Mouse (Mus musculus) heart, embryonic 11.5 days (tissue): Measurements from ENCODE around the gene Kat5. TPM values are rescaled to one million over a fixed set of nuclear protein-coding genes. Genes with fewer than 3 reads are reported as not detected.

ENCODE experiments used
- ATAC-seq: fragments of 200-750 bp; cut with Nextera tagmentation; replicated peaks from 2 replicates; pipeline ENCODE4 v1.8.0; 2017; ENCODE audit warnings: moderate library complexity; ENCODE audit not compliant: insufficient number of reproducible peaks, low FRiP score, low TSS enrichment
- H3K27ac ChIP-seq: fragments of 300-500 bp; sonication (generic); 2 replicates; pipeline ENCODE4 v1.5.1; 2014; ENCODE audit warnings: mild to moderate bottlenecking, low read depth, low read length
- H3K27me3 ChIP-seq: fragments of 300-500 bp; sonication (generic); 2 replicates; pipeline ENCODE4 v1.6.1; 2014; ENCODE audit warnings: mild to moderate bottlenecking, low read length, mixed read lengths; ENCODE audit not compliant: control insufficient read depth, insufficient read depth
- H3K36me3 ChIP-seq: fragments of 300-500 bp; sonication (generic); 2 replicates; pipeline ENCODE4 v1.6.1; 2014; ENCODE audit warnings: mild to moderate bottlenecking, low read length, moderate library complexity, mixed read lengths; ENCODE audit not compliant: control insufficient read depth, insufficient read depth
- H3K4me1 ChIP-seq: fragments of 300-500 bp; sonication (generic); 2 replicates; pipeline ENCODE4 v1.6.1; 2014; ENCODE audit warnings: low read length; ENCODE audit not compliant: control insufficient read depth, insufficient read depth
- H3K4me2 ChIP-seq: fragments of 300-500 bp; sonication (generic); 2 replicates; pipeline ENCODE4 v1.6.1; 2014; ENCODE audit warnings: mild to moderate bottlenecking, moderate library complexity
- H3K4me3 ChIP-seq: fragments of 300-500 bp; sonication (generic); 2 replicates; pipeline ENCODE4 v1.5.1; 2014; ENCODE audit warnings: low read depth, low read length
- H3K9ac ChIP-seq: fragments of 300-500 bp; sonication (generic); 2 replicates; pipeline ENCODE4 v1.6.1; 2014; ENCODE audit warnings: mild to moderate bottlenecking, low read depth, low read length, moderate library complexity
- H3K9me3 ChIP-seq: fragments of 300-500 bp; sonication (generic); replicated peaks from 2 replicates; pipeline ENCODE4 v1.6.1; 2016; ENCODE audit warnings: low read length; ENCODE audit not compliant: control insufficient read depth
- WGBS: fragments of 180-500 bp; shearing (Covaris S2); extraction: QIAGEN DNeasy Blood & Tissue Kit; methylation state at CpG from one replicate; pipeline ENCODE4 v1.1.7; 2014; ENCODE audit not compliant: insufficient replicate concordance; 5-methylcytosine and 5-hydroxymethylcytosine counted together
- polyA plus RNA-seq: library from polyadenylated mRNA; unstranded; fragments of >200 nt; fragmentation: Nextera tagmentation; extraction: Ambion mirVana; gene quantifications from 2 replicates; pipeline ENCODE4 v1.2.1, GENCODE M21; 2014

Kat5 gene
- polyA plus RNA-seq, 1 experiment from 2014 or later: 23.4 TPM

GRCm38 (mm10) chr19:5570353-5571246, 39.4 kb downstream of the Kat5 start:
- H3K9me3 ChIP-seq: no peaks in the 10 kb centered on the region
- ATAC-seq: no peak
- H3K4me3 ChIP-seq: no peak overlapping the region
- H3K36me3 ChIP-seq: peaks cover 2% of the 10 kb centered on the region; the same call in 1 of the 2 replicates
- no peak overlapping the region for H3K9ac ChIP-seq
- H3K4me2 ChIP-seq: no peak overlapping the region
- WGBS: 82% methylated on average over 32 of the region's 32 CpGs
- H3K27ac ChIP-seq: no peak overlapping the region
- peaks cover 5% of the 10 kb centered on the region; the same call in 1 of the 2 replicates for H3K4me1 ChIP-seq
- peaks cover 17% of the 10 kb centered on the region for H3K27me3 ChIP-seq

GRCm38 (mm10) chr19:5569521-5569920, 40.5 kb downstream of the Kat5 start:
- no peak for ATAC-seq
- H3K4me3 ChIP-seq: no peak overlapping the region; the same call in 1 of the 2 replicates

GRCm38 (mm10) chr19:5568470-5569140, 41.4 kb downstream of the Kat5 start:
- 0 out of 2 replicates have a peak, but pooled peaks have one; percentile 29 for ATAC-seq
- no peaks in the 10 kb centered on the region for H3K9me3 ChIP-seq
- 11% methylated on average over 27 of the region's 27 CpGs for WGBS
- H3K4me1 ChIP-seq: peaks cover 5% of the 10 kb centered on the region; the same call in 1 of the 2 replicates
- peaks cover 32% of the 10 kb centered on the region for H3K27me3 ChIP-seq
- H3K36me3 ChIP-seq: peaks cover 2% of the 10 kb centered on the region; the same call in 1 of the 2 replicates
- H3K4me2 ChIP-seq: peak overlapping the region; percentile 96
- peak overlapping the region; percentile 80; the same call in 1 of the 2 replicates for H3K9ac ChIP-seq
- H3K4me3 ChIP-seq: peak overlapping the region; percentile 75
- no peak overlapping the region for H3K27ac ChIP-seq

More at GRCm38 (mm10) chr19:5569521-5569920, 40.5 kb downstream of the Kat5 start:
- Histone ChIP-seq H3K4me1 (peaks cover 5% of the 10 kb centered on the region; the same call in 1 of the 2 replicates), H3K9ac (no peak overlapping the region), H3K36me3 (peaks cover 2% of the 10 kb centered on the region; the same call in 1 of the 2 replicates), H3K27me3 (peaks cover 23% of the 10 kb centered on the region), H3K27ac (no peak overlapping the region), H3K4me2 (no peak overlapping the region), H3K9me3 (no peaks in the 10 kb centered on the region)
- WGBS: 81% methylated on average over 10 of the region's 10 CpGs

DNA sequence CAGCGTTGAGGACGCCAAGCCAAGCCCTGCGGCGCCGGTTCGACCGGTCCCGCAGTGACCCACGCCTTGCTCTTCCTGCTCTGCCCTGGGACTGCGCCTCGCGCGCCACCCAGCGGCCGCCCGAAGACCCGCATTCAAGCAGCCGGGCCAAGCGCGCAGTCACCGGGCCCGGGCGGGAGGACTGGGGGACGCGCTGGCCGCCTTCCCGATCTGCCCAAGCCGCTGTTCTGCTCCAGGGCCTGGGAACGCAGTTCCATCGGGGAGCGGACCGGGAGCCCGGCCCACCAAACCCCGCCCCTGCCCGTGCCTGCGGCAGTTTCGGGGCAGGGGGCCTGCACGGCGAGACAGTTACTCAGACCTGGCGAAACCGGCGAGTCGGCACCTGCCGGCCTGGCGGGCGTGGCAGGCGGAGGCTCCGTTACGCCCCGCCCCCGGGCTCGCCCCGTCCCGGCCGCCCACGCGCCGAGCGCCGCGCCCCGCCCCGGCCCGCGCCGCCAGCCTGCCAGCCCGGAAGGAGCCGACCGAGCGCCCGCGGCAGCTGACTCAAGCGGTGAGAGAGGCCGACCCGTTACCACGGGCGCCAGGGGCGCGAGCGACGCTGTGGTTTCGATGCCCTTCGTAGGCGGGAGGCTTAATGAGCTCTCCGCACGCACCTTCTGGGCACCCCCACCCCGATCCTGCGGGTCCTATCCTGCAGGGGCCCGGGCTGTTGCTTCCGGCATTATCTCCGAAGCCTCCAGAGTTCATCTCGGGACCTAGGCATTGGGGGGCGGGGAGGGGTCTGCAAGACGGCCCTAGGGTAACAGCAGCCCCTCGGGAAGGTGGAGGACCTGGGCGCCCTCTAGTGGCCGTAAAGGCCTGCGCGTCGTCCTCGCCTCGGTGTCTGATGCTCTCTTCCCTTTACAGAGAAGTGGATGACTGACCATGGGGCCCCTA, 42.2 kb downstream of the Kat5 start, which contains the start of gene Ap5b1:
Ap5b1 (plus strand) TSS at position 492 of the 936 bp plus-strand sequence.
- H3K9ac ChIP-seq: peak within 1 kb of the TSS; percentile 80
- H3K36me3 ChIP-seq: peaks cover 2% of the 10 kb centered on the region; the same call in 1 of the 2 replicates
- peak within 1 kb of the TSS; percentile 86 for H3K27ac ChIP-seq
- no peaks in the 10 kb centered on the region for H3K9me3 ChIP-seq
- peaks cover 5% of the 10 kb centered on the region; the same call in 1 of the 2 replicates for H3K4me1 ChIP-seq
- under 1% methylated on average over 89 of the region's 102 CpGs for WGBS
- H3K27me3 ChIP-seq: peaks cover 40% of the 10 kb centered on the region
- ATAC-seq: peak; percentile 79
- peak within 1 kb of the TSS; percentile 96 for H3K4me2 ChIP-seq
- H3K4me3 ChIP-seq: peak within 1 kb of the TSS; percentile 75

GRCm38 (mm10) chr19:5567180-5567533, 42.9 kb downstream of the Kat5 start:
- H3K27ac ChIP-seq: peak overlapping the region; percentile 86; the same call in 1 of the 2 replicates
- no peaks in the 10 kb centered on the region for H3K9me3 ChIP-seq
- H3K27me3 ChIP-seq: peaks cover 46% of the 10 kb centered on the region
- H3K4me1 ChIP-seq: peaks cover 5% of the 10 kb centered on the region; the same call in 1 of the 2 replicates
- peaks cover 2% of the 10 kb centered on the region; the same call in 1 of the 2 replicates for H3K36me3 ChIP-seq
- 3% methylated on average over 26 of the region's 26 CpGs for WGBS
- H3K4me2 ChIP-seq: peak overlapping the region; percentile 96
- peak overlapping the region; percentile 75 for H3K4me3 ChIP-seq
- peak overlapping the region; percentile 80 for H3K9ac ChIP-seq
- no peak for ATAC-seq

GRCm38 (mm10) chr19:5566316-5566715, 43.7 kb downstream of the Kat5 start:
- no peaks in the 10 kb centered on the region for H3K9me3 ChIP-seq
- H3K27ac ChIP-seq: no peak overlapping the region
- no peak for ATAC-seq
- peaks cover 2% of the 10 kb centered on the region; the same call in 1 of the 2 replicates for H3K36me3 ChIP-seq
- H3K4me3 ChIP-seq: no peak overlapping the region
- peaks cover 55% of the 10 kb centered on the region for H3K27me3 ChIP-seq
- 57% methylated on average over 5 of the region's 5 CpGs for WGBS
- H3K9ac ChIP-seq: no peak overlapping the region
- peak overlapping the region; percentile 96; the same call in 1 of the 2 replicates for H3K4me2 ChIP-seq
- peaks cover 5% of the 10 kb centered on the region; the same call in 1 of the 2 replicates for H3K4me1 ChIP-seq

DNA sequence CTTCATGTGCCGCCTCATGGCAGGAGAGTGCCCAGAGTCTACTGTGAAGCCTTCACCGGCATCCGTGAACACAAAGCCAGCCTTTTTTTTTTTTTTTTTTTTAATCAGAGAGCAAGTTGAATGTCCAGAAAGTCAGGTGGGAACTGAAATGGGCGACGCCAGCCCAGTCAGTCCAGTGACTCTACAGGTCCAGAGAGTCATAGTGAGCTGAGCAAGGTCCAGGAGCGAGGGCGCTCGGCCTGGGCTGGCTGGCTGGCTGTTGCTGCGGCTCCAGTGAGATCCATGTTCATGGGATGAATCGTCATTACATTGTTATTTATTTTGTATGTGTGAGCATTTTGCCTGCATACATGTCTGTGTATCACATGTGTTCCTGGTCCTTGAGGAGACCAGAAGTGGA, 47.3 kb downstream of the Kat5 start:
- Histone ChIP-seq H3K4me3 (no peak overlapping the region), H3K27ac (no peak overlapping the region), H3K4me2 (no peak overlapping the region), H3K36me3 (no peaks in the 10 kb centered on the region), H3K9ac (no peak overlapping the region), H3K4me1 (peaks cover 12% of the 10 kb centered on the region), H3K27me3 (peaks cover 82% of the 10 kb centered on the region), H3K9me3 (no peaks in the 10 kb centered on the region)
- no peak for ATAC-seq
- 86% methylated on average over 10 of the region's 10 CpGs for WGBS
